Mouse (Mus musculus): Measurements from ENCODE around the gene Gm7029. TPM values are rescaled to one million over a fixed set of nuclear protein-coding genes. Genes with fewer than 3 reads are reported as not detected.
"Not testable (repeated sequence)": the region's sequence is repeated elsewhere in the genome, so short reads cannot be mapped to it uniquely, and the experiment has no call there.

Gene Gm7029
- polyA plus RNA-seq, 1 experiment from 2014 or later: not detected

- Histone ChIP-seq H3K27me3 (replicated peaks; ENCODE audit: control insufficient read depth, insufficient read depth, low read length) (no peaks in the 10 kb centered on the region), H3K4me2 (ENCODE audit: low read length) (no peak overlapping the region), H3K27ac (ENCODE audit: low read depth, low read length) (no peak overlapping the region), H3K4me3 (ENCODE audit: low read length) (no peak overlapping the region), H3K4me1 (ENCODE audit: control insufficient read depth, insufficient read depth, low read depth, low read length) (no peaks in the 10 kb centered on the region), H3K9me3 (ENCODE audit: control insufficient read depth, low read length) (no peaks in the 10 kb centered on the region), H3K36me3 (ENCODE audit: control insufficient read depth, insufficient read depth, low read length) (no peaks in the 10 kb centered on the region), H3K9ac (ENCODE audit: low read depth, low read length) (no peak overlapping the region)
- no peak for ATAC-seq
- WGBS: 76% methylated on average over 7 of the region's 7 CpGs
Observed at GRCm38 (mm10) chr17:33900281-33900988, 26.8 kb downstream of the Gm7029 start.

GRCm38 (mm10) chr17:33900989-33901314, 27.3 kb downstream of the Gm7029 start:
- Histone ChIP-seq H3K9ac (ENCODE audit: low read depth, low read length) (no peak overlapping the region), H3K4me1 (ENCODE audit: control insufficient read depth, insufficient read depth, low read depth, low read length) (no peaks in the 10 kb centered on the region), H3K9me3 (ENCODE audit: control insufficient read depth, low read length) (no peaks in the 10 kb centered on the region), H3K4me3 (ENCODE audit: low read length) (no peak overlapping the region), H3K27me3 (replicated peaks; ENCODE audit: control insufficient read depth, insufficient read depth, low read length) (no peaks in the 10 kb centered on the region), H3K36me3 (ENCODE audit: control insufficient read depth, insufficient read depth, low read length) (no peaks in the 10 kb centered on the region), H3K27ac (ENCODE audit: low read depth, low read length) (no peak overlapping the region), H3K4me2 (ENCODE audit: low read length) (no peak overlapping the region)
- 84% methylated on average over 4 of the region's 4 CpGs for WGBS
- ATAC-seq: no peak

- ATAC-seq: no peak
- H3K4me3 ChIP-seq (ENCODE audit: low read length): no peak overlapping the region
- no peaks in the 10 kb centered on the region for H3K9me3 ChIP-seq (ENCODE audit: control insufficient read depth, low read length)
- no peaks in the 10 kb centered on the region for H3K36me3 ChIP-seq (ENCODE audit: control insufficient read depth, insufficient read depth, low read length)
- 61% methylated on average over 4 of the region's 4 CpGs for WGBS
- H3K4me2 ChIP-seq (ENCODE audit: low read length): no peak overlapping the region
- no peaks in the 10 kb centered on the region for H3K27me3 ChIP-seq (replicated peaks; ENCODE audit: control insufficient read depth, insufficient read depth, low read length)
- no peak overlapping the region for H3K27ac ChIP-seq (ENCODE audit: low read depth, low read length)
- H3K9ac ChIP-seq (ENCODE audit: low read depth, low read length): no peak overlapping the region
- H3K4me1 ChIP-seq (ENCODE audit: control insufficient read depth, insufficient read depth, low read depth, low read length): no peaks in the 10 kb centered on the region
Observed at GRCm38 (mm10) chr17:33901653-33902052, 28.0 kb downstream of the Gm7029 start.

GRCm38 (mm10) chr17:33902079-33902478, 28.4 kb downstream of the Gm7029 start:
- Histone ChIP-seq H3K4me2 (ENCODE audit: low read length) (no peak overlapping the region), H3K4me1 (ENCODE audit: control insufficient read depth, insufficient read depth, low read depth, low read length) (no peaks in the 10 kb centered on the region), H3K9me3 (ENCODE audit: control insufficient read depth, low read length) (no peaks in the 10 kb centered on the region), H3K36me3 (ENCODE audit: control insufficient read depth, insufficient read depth, low read length) (no peaks in the 10 kb centered on the region), H3K27ac (ENCODE audit: low read depth, low read length) (no peak overlapping the region), H3K4me3 (ENCODE audit: low read length) (no peak overlapping the region), H3K9ac (ENCODE audit: low read depth, low read length) (no peak overlapping the region), H3K27me3 (replicated peaks; ENCODE audit: control insufficient read depth, insufficient read depth, low read length) (no peaks in the 10 kb centered on the region)
- ATAC-seq: no peak
- 70% methylated on average over 4 of the region's 4 CpGs for WGBS

- no peaks in the 10 kb centered on the region for H3K9me3 ChIP-seq (ENCODE audit: control insufficient read depth, low read length)
- WGBS: 85% methylated on average over 7 of the region's 7 CpGs
- H3K27ac ChIP-seq (ENCODE audit: low read depth, low read length): no peak overlapping the region
- no peak overlapping the region for H3K9ac ChIP-seq (ENCODE audit: low read depth, low read length)
- ATAC-seq: no peak
- H3K27me3 ChIP-seq (replicated peaks; ENCODE audit: control insufficient read depth, insufficient read depth, low read length): no peaks in the 10 kb centered on the region
- no peak overlapping the region for H3K4me2 ChIP-seq (ENCODE audit: low read length)
- H3K4me1 ChIP-seq (ENCODE audit: control insufficient read depth, insufficient read depth, low read depth, low read length): no peaks in the 10 kb centered on the region
- no peaks in the 10 kb centered on the region for H3K36me3 ChIP-seq (ENCODE audit: control insufficient read depth, insufficient read depth, low read length)
- H3K4me3 ChIP-seq (ENCODE audit: low read length): no peak overlapping the region
Observed at GRCm38 (mm10) chr17:33902491-33902890, 28.9 kb downstream of the Gm7029 start.

- not testable (repeated sequence) for ATAC-seq; H3K36me3 ChIP-seq (ENCODE audit: control insufficient read depth, insufficient read depth, low read length); H3K27me3 ChIP-seq (replicated peaks; ENCODE audit: control insufficient read depth, insufficient read depth, low read length); H3K27ac ChIP-seq (ENCODE audit: low read depth, low read length); H3K9me3 ChIP-seq (ENCODE audit: control insufficient read depth, low read length); H3K4me3 ChIP-seq (ENCODE audit: low read length); H3K4me1 ChIP-seq (ENCODE audit: control insufficient read depth, insufficient read depth, low read depth, low read length); H3K9ac ChIP-seq (ENCODE audit: low read depth, low read length); H3K4me2 ChIP-seq (ENCODE audit: low read length)
- WGBS: 76% methylated on average over 6 of the region's 6 CpGs
Observed at GRCm38 (mm10) chr17:33903911-33904651, 30.4 kb downstream of the Gm7029 start.

GRCm38 (mm10) chr17:33904835-33905234, 31.2 kb downstream of the Gm7029 start, which contains the start of gene Platr17:
TSS of gene Platr17 (plus strand) at chr17:33905135.
- not testable (repeated sequence) for H3K9me3 ChIP-seq (ENCODE audit: control insufficient read depth, low read length); H3K27me3 ChIP-seq (replicated peaks; ENCODE audit: control insufficient read depth, insufficient read depth, low read length); H3K4me3 ChIP-seq (ENCODE audit: low read length); H3K36me3 ChIP-seq (ENCODE audit: control insufficient read depth, insufficient read depth, low read length); ATAC-seq; H3K4me2 ChIP-seq (ENCODE audit: low read length); H3K27ac ChIP-seq (ENCODE audit: low read depth, low read length); H3K4me1 ChIP-seq (ENCODE audit: control insufficient read depth, insufficient read depth, low read depth, low read length); H3K9ac ChIP-seq (ENCODE audit: low read depth, low read length)
- WGBS: 34% methylated on average over 3 of the region's 4 CpGs

- WGBS: under 1% methylated on average over 44 of the region's 44 CpGs
- peak overlapping the region; percentile 85 for H3K27ac ChIP-seq (ENCODE audit: low read depth, low read length)
- peak; percentile 63 for ATAC-seq
Observed at GRCm38 (mm10) chr17:33908331-33909076, 34.9 kb downstream of the Gm7029 start.

More at GRCm38 (mm10) chr17:33908331-33909076, 34.9 kb downstream of the Gm7029 start:
- H3K36me3 ChIP-seq (ENCODE audit: control insufficient read depth, insufficient read depth, low read length): peaks cover 12% of the 10 kb centered on the region
- no peaks in the 10 kb centered on the region for H3K27me3 ChIP-seq (replicated peaks; ENCODE audit: control insufficient read depth, insufficient read depth, low read length)
- peak overlapping the region; percentile 91 for H3K4me3 ChIP-seq (ENCODE audit: low read length)
- H3K9ac ChIP-seq (ENCODE audit: low read depth, low read length): peak overlapping the region; percentile 81
- H3K9me3 ChIP-seq (ENCODE audit: control insufficient read depth, low read length): no peaks in the 10 kb centered on the region
- H3K4me1 ChIP-seq (ENCODE audit: control insufficient read depth, insufficient read depth, low read depth, low read length): peaks cover 14% of the 10 kb centered on the region
- H3K4me2 ChIP-seq (ENCODE audit: low read length): peak overlapping the region; percentile 78
